Mouse (Mus musculus): ENCODE data around the gene Sox2. TPM values are rescaled to one million over a fixed set of nuclear protein-coding genes. Genes with fewer than 3 reads are reported as not detected.

Gene Sox2
- not detected for total RNA-seq (2023)

GRCm38 (mm10) chr3:34649726-34650620 lies at the start of gene Sox2:
TSS of gene Sox2 (plus strand) at chr3:34650405.

Measured in CD4-positive naive resting alpha-beta T cell, adult 57 days (primary cell).